Mouse (Mus musculus): ENCODE measurements around the gene Klkb1.

GRCm38 (mm10) chr8:45308366-45308765 lies 13.7 kb upstream of the Klkb1 start, which contains the start of gene Gm45753:
- TF ChIP-seq CTCF (IDR thresholded peaks at IDR 0.05; ENCODE audit: borderline replicate concordance, insufficient read depth, low read depth, low read length) (no peak), POLR2A (IDR thresholded peaks at IDR 0.05; ENCODE audit: borderline replicate concordance, insufficient read depth, low read length) (no peak)

Data from cerebellum, adult 2 months (tissue).